Mouse (Mus musculus): ENCODE data around the gene Btd. TPM values are rescaled to one million over a fixed set of nuclear protein-coding genes. Genes with fewer than 3 reads are reported as not detected.

Btd gene
- polyA plus RNA-seq, 1 experiment from 2014 or later: 15.7 TPM

- Histone ChIP-seq H3K4me1 (no peaks in the 10 kb centered on the region), H3K4me2 (replicated peaks) (no peak overlapping the region), H3K36me3 (no peaks in the 10 kb centered on the region), H3K4me3 (no peak overlapping the region), H3K9ac (replicated peaks) (no peak overlapping the region), H3K27ac (replicated peaks) (no peak overlapping the region), H3K9me3 (peaks cover 3% of the 10 kb centered on the region; the same call in 1 of the 2 replicates), H3K27me3 (no peaks in the 10 kb centered on the region)
- WGBS: over 99% methylated on average over 3 of the region's 3 CpGs
- ATAC-seq (ENCODE audit: low FRiP score, low read depth): no peak
Measured at GRCm38 (mm10) chr14:31650347-31650746, 9.5 kb downstream of the Btd start.

- H3K9me3 ChIP-seq: peaks cover 3% of the 10 kb centered on the region; the same call in 1 of the 2 replicates
- WGBS: 90% methylated on average over 7 of the region's 7 CpGs
- no peak overlapping the region for H3K4me2 ChIP-seq (replicated peaks)
- no peaks in the 10 kb centered on the region for H3K36me3 ChIP-seq
- no peak overlapping the region for H3K4me3 ChIP-seq
- ATAC-seq (ENCODE audit: low FRiP score, low read depth): no peak
- H3K4me1 ChIP-seq: no peaks in the 10 kb centered on the region
- no peak overlapping the region for H3K9ac ChIP-seq (replicated peaks)
- no peak overlapping the region for H3K27ac ChIP-seq (replicated peaks)
- no peaks in the 10 kb centered on the region for H3K27me3 ChIP-seq
Measured at GRCm38 (mm10) chr14:31651206-31651605, 10.4 kb downstream of the Btd start.

DNA sequence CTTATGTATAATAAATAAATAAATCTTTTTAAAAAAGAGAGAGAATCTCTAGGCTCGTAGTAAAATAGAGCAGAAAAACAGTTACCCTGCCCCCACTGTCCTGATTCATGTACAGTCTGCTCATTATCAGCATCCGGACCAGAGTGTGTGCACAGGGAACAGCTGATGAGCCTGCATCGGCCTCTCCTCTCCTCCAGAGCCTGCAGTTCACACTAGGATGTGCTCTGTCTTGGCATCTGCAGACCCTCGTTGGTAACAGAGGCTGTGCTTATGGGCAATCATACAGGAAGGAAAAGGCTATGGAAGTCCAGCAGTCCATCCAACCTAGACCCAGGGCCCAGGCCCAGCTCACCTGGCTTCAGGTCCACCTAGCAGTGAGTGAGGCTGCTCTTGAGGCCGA, 11.3 kb downstream of the Btd start:
- H3K27me3 ChIP-seq: no peaks in the 10 kb centered on the region
- H3K9me3 ChIP-seq: peaks cover 3% of the 10 kb centered on the region; the same call in 1 of the 2 replicates
- H3K4me3 ChIP-seq: no peak overlapping the region
- no peak overlapping the region for H3K4me2 ChIP-seq (replicated peaks)
- no peak overlapping the region for H3K27ac ChIP-seq (replicated peaks)
- 82% methylated on average over 5 of the region's 5 CpGs for WGBS
- no peak overlapping the region for H3K9ac ChIP-seq (replicated peaks)
- H3K36me3 ChIP-seq: no peaks in the 10 kb centered on the region
- no peak for ATAC-seq (ENCODE audit: low FRiP score, low read depth)
- H3K4me1 ChIP-seq: no peaks in the 10 kb centered on the region

DNA sequence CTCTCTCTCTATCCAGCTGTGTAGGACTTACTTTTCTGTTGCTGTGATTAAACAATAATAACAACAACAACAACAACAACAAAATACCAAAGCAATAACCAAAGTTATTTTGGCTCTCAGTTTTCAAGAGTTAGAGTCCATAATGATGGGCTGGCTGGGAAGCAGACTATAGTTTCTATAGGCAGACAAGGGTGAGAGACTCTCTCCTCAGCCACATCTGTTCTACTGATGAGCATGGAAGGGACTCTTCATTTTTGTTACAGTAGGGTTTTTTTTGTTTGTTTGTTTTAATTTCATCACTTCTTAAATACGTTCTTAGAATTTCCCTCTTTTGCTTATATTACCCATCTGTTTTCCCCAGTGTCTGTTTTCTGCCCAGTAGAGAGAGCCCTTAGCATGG, 11.8 kb downstream of the Btd start:
- 100% methylated on average over 1 of the region's 1 CpGs for WGBS
- no peak overlapping the region for H3K9ac ChIP-seq (replicated peaks)
- ATAC-seq (ENCODE audit: low FRiP score, low read depth): no peak

DNA sequence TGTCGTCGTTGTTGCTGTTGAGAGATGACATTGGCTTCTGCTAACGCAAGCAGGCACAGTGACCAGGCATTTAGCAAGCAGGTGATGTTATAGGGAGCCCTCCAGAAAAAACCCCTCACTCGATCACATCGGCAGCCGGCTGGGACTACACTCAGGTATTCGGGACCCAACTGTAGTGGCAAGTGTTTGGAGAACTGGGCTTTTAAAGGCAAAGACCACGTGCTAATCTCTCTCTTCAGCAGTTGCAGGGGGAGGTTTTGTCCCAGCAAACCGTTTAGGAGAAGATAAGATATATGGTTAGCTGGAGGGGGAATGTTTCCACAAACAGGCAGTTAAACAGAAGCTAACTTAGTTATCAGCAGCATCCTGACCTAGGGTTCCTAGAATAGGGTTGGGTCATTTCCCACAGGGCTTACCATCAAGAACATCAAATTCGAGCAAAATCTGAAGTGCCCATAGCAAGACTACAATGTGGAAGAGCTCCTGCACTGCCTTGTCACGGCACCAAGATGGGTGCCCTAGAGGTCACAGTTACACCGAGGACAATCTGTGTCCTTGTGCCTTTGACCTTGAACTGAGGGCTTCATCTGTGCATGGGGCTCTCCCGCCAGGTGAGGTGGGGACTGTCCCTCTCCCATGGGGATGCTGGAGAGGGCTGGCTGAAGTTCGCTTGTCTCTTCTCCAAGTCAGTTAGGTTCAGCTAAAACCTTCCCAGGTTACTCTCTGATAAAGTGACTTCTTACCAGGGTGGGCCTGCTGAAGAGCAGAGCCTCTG, 12.5 kb downstream of the Btd start:
- no peak for ATAC-seq (ENCODE audit: low FRiP score, low read depth)
- no peak overlapping the region for H3K4me2 ChIP-seq (replicated peaks)
- 0 out of 2 replicates have a peak, but pooled peaks cover 4% of the 10 kb centered on the region for H3K4me1 ChIP-seq
- peaks cover 3% of the 10 kb centered on the region; the same call in 1 of the 2 replicates for H3K9me3 ChIP-seq
- no peak overlapping the region for H3K27ac ChIP-seq (replicated peaks)
- no peaks in the 10 kb centered on the region for H3K27me3 ChIP-seq
- H3K36me3 ChIP-seq: no peaks in the 10 kb centered on the region
- no peak overlapping the region for H3K4me3 ChIP-seq
- 85% methylated on average over 14 of the region's 14 CpGs for WGBS
- H3K9ac ChIP-seq (replicated peaks): no peak overlapping the region

More for the DNA sequence above, 11.8 kb downstream of the Btd start:
- Histone ChIP-seq H3K4me1 (0 out of 2 replicates have a peak, but pooled peaks cover 4% of the 10 kb centered on the region), H3K4me2 (replicated peaks) (no peak overlapping the region), H3K27me3 (no peaks in the 10 kb centered on the region), H3K9me3 (peaks cover 3% of the 10 kb centered on the region; the same call in 1 of the 2 replicates), H3K27ac (replicated peaks) (no peak overlapping the region), H3K4me3 (no peak overlapping the region), H3K36me3 (no peaks in the 10 kb centered on the region)

DNA sequence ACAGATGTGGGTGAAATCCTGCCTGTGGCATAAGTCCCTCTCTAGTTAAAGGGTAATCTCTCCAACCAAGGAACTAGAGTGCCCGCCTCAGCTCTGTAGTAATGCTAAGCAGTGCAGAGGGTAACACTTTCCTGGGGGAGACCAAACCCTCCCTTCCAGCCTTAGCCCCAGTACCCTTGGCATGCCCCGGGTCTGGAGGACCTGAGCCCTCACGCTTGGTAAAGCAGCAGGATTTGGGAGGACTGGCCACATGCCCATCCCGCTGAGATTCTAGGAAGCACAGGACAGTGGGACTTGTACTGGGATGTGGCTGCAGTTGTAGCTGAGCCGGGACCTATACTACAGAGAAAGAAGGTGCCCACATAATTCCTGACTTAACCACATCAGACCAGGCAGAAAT, 14.0 kb downstream of the Btd start:
- H3K27ac ChIP-seq (replicated peaks): no peak overlapping the region
- no peaks in the 10 kb centered on the region for H3K27me3 ChIP-seq
- H3K4me3 ChIP-seq: no peak overlapping the region
- no peak overlapping the region for H3K4me2 ChIP-seq (replicated peaks)
- ATAC-seq (ENCODE audit: low FRiP score, low read depth): no peak
- peaks cover 3% of the 10 kb centered on the region; the same call in 1 of the 2 replicates for H3K9me3 ChIP-seq
- H3K36me3 ChIP-seq: no peaks in the 10 kb centered on the region
- no peak overlapping the region for H3K9ac ChIP-seq (replicated peaks)
- 83% methylated on average over 5 of the region's 5 CpGs for WGBS
- H3K4me1 ChIP-seq: peaks cover 10% of the 10 kb centered on the region; the same call in 1 of the 2 replicates

GRCm38 (mm10) chr14:31655406-31655805, 14.6 kb downstream of the Btd start:
- Histone ChIP-seq H3K4me1 (peaks cover 14% of the 10 kb centered on the region; the same call in 1 of the 2 replicates), H3K9ac (replicated peaks) (no peak overlapping the region), H3K27me3 (no peaks in the 10 kb centered on the region), H3K4me3 (no peak overlapping the region), H3K9me3 (peaks cover 1% of the 10 kb centered on the region; the same call in 1 of the 2 replicates), H3K27ac (replicated peaks) (no peak overlapping the region), H3K36me3 (no peaks in the 10 kb centered on the region), H3K4me2 (replicated peaks) (no peak overlapping the region)
- WGBS: 72% methylated on average over 14 of the region's 14 CpGs
- ATAC-seq (ENCODE audit: low FRiP score, low read depth): no peak

DNA sequence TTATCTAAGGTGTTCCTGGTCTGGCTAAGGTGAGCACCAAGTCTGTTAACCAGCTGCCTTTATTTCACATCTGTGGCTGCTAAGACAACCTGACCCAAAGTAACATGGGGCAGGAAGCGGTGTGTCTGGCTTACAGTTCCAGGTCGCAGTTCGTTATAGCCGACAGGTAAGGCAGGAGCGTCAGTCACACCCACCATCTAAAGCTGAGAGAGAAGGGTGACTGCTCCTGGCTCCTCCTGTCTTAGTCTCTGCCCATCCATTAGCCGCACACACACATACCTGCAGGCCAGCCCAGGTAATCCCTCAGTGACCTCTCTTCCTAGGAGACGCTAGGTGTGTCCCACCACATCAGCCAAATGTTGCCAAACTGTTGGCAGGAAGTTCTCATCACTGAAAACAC, 15.6 kb downstream of the Btd start:
- Histone ChIP-seq H3K27ac (replicated peaks) (no peak overlapping the region), H3K4me1 (peaks cover 21% of the 10 kb centered on the region; the same call in 1 of the 2 replicates), H3K4me3 (no peak overlapping the region), H3K36me3 (no peaks in the 10 kb centered on the region), H3K4me2 (replicated peaks) (no peak overlapping the region), H3K9me3 (no peaks in the 10 kb centered on the region), H3K9ac (replicated peaks) (no peak overlapping the region), H3K27me3 (no peaks in the 10 kb centered on the region)
- WGBS: 77% methylated on average over 7 of the region's 7 CpGs
- no peak for ATAC-seq (ENCODE audit: low FRiP score, low read depth)

GRCm38 (mm10) chr14:31656857-31657645, 16.2 kb downstream of the Btd start:
- WGBS: 49% methylated on average over 5 of the region's 5 CpGs
- Histone ChIP-seq H3K4me2 (replicated peaks) (no peak overlapping the region), H3K9me3 (no peaks in the 10 kb centered on the region), H3K4me1 (peaks cover 24% of the 10 kb centered on the region), H3K27ac (replicated peaks) (no peak overlapping the region), H3K27me3 (no peaks in the 10 kb centered on the region), H3K9ac (replicated peaks) (no peak overlapping the region), H3K4me3 (no peak overlapping the region), H3K36me3 (no peaks in the 10 kb centered on the region)
- peak; percentile 53; the same call in 1 of the 2 replicates for ATAC-seq (ENCODE audit: low FRiP score, low read depth)

DNA sequence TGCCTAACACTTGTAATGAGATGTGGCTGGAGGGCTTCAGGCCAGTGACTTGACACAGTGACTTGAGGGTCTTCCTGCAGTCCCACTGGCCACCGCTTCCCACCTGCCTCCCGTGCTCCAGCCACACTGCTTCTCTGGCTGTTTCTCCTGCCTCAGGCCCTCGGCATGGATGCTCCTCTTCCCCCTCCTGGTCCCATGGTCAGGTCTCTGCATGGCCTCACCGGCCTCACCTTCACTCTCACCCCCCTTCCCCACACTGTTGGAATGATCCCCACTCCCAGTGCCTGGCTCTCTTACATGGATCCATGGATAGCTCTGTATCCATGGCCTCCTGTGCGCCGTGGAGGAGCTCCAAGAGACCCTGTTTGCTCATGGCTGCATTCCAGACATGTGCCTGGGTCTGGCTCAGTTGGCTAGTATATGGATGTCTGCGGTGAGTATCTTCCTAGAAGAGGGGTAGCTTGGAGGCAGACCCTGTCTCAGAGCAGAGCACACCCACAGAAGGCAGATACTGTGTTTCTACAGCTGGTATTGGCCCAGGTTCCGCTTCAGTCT, 17.4 kb downstream of the Btd start:
- no peaks in the 10 kb centered on the region for H3K27me3 ChIP-seq
- WGBS: 94% methylated on average over 8 of the region's 8 CpGs
- no peaks in the 10 kb centered on the region for H3K36me3 ChIP-seq
- no peak for ATAC-seq (ENCODE audit: low FRiP score, low read depth)
- H3K27ac ChIP-seq (replicated peaks): no peak overlapping the region
- no peak overlapping the region for H3K4me3 ChIP-seq
- peaks cover 36% of the 10 kb centered on the region for H3K4me1 ChIP-seq
- no peak overlapping the region for H3K9ac ChIP-seq (replicated peaks)
- H3K4me2 ChIP-seq (replicated peaks): no peak overlapping the region
- no peaks in the 10 kb centered on the region for H3K9me3 ChIP-seq

GRCm38 (mm10) chr14:31659501-31660181, 18.8 kb downstream of the Btd start:
- H3K27ac ChIP-seq (replicated peaks): no peak overlapping the region
- H3K4me1 ChIP-seq: peaks cover 48% of the 10 kb centered on the region
- ATAC-seq (ENCODE audit: low FRiP score, low read depth): no peak
- no peaks in the 10 kb centered on the region for H3K27me3 ChIP-seq
- no peak overlapping the region for H3K4me3 ChIP-seq
- H3K36me3 ChIP-seq: no peaks in the 10 kb centered on the region
- WGBS: 79% methylated on average over 10 of the region's 10 CpGs
- no peak overlapping the region for H3K4me2 ChIP-seq (replicated peaks)
- no peaks in the 10 kb centered on the region for H3K9me3 ChIP-seq
- no peak overlapping the region for H3K9ac ChIP-seq (replicated peaks)
